Mouse (Mus musculus): ENCODE data around the gene Golph3l.
"Not testable (repeated sequence)": the region's sequence is repeated elsewhere in the genome, so short reads cannot be mapped to it uniquely, and the experiment has no call there.

The Golph3l gene

DNA sequence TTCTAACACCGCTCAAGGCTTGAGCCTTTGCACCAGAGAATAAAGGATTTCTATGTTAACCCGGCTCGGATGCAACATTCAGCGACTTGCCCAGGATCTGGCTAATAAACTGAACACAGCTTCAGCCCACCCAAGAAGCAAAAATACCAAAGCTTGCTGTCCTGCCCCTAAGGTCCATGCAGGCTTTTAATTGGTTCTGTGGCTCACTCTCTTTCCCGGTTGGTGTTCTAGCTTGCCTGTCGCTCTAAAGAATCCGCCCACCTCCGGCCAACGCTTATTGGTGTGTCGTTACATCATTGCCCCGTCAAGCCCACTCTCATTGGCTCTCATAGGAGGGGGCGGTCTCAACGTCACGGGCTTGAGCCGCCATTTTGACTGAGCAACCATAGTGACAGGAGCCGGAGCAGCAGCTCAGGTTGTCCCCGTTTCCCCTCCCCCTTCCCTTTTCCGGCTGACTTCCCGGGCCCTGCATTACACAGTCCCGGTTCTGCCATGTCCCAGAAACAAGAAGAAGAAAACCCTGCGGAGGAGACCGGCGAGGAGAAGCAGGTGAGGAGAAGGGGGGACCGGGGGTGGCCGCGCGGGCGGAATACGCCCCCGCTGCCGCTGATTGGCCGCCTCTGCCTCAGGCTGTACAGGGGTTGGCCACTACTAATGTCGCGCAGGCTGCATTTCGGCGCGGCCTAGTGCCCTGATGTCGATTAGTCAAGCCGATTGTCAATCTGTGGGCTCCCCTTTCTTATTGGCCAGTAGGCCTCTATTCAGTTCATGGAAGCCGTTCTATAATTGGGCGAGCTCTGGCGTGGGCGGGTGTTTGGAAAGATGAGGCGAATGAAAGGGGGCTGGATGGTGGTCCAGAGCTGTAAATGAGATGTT, 36.1 kb downstream of the Golph3l start, which contains the start of gene Ensa:
Ensa (plus strand) TSS at position 366 of the 876 bp plus-strand sequence.
- DNase-seq (ENCODE audit: low spot score in 2 of 2), result peak; percentile 94 to 95

DNA sequence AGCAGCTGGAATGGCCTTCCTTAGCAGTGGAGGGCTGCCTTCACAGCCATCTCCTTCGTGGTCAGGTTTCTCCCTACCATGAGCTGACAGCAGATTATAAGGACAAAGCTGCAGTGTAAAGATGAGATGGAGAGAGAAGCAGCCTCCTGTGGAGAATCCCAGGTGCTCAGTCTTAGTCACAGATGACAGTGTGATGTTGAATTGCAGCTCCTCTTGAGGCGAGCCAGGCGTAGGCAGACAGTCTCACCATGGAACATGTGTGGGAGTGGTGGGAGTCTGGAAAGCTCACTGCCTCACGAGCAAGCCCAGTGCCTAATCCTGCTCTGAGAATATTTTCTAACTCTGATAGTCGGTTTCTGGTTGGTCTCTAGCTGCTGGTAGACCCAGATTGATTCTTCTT, 39.0 kb downstream of the Golph3l start:
- DNase-seq (ENCODE audit: low spot score in 2 of 2), result peak; percentile 36 to 45

DNA sequence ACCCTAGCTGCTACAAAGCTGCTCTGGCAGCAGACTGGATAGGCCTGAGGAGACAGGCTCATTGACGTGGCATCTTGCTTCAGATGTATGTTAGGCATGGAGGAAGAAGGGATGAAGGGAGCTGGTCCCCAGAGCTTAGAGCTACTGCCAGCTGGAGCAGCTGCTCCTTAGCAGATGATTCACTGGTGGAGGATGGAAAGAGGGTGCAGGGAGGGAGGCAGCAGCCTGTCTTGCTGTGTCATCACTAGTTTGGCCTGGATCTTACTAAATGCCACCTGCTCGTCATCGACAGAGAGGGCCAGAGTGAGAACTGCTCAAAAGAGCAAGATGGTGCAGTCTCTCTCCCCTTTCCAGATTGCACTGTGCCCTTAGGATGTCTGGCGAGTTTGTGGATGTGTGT, 41.0 kb downstream of the Golph3l start:
- peak; percentile 30 to 52 for DNase-seq (ENCODE audit: low spot score in 2 of 2)

DNA sequence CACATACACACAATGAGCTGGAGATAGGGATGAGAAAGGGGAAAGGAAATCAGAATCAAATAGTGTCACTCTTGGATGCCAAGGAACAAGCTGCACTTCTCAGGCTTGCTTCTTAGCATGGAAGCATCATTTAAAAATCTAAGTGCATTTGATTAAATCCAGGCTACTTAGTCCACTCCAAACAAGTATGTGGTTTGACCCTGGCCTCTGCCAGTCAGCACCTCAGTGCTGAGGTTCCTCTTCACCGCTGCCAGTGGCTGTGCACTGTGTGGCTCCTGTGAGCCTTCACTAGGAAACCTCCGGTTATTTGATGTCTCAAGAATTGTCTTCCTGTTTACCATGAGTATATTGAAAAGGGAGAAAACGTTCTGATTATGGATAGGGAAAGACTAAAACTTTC, 42.1 kb downstream of the Golph3l start:
- DNase-seq (ENCODE audit: low spot score in 2 of 2), result no peak

DNA sequence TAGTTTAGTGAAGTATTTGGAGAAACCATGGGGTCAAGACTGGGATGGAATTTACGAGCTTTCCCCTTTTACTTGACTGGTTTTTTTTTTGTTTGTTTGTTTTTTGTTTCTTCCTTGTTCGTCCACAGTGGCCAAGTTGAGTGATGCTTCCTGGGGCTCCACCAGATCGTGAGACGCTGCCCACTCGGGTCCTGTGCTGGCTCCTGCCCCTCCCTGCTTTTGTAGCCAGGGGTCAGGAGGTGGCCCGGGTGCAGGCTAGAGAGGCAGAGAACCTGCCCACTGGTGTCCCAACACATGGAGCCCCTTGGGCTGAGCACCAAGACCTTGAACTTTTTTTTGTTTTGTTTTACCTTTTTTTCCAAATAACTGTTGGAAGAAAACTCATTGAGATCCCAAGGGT, 42.6 kb downstream of the Golph3l start:
- DNase-seq (ENCODE audit: low spot score in 2 of 2), result no peak

DNA sequence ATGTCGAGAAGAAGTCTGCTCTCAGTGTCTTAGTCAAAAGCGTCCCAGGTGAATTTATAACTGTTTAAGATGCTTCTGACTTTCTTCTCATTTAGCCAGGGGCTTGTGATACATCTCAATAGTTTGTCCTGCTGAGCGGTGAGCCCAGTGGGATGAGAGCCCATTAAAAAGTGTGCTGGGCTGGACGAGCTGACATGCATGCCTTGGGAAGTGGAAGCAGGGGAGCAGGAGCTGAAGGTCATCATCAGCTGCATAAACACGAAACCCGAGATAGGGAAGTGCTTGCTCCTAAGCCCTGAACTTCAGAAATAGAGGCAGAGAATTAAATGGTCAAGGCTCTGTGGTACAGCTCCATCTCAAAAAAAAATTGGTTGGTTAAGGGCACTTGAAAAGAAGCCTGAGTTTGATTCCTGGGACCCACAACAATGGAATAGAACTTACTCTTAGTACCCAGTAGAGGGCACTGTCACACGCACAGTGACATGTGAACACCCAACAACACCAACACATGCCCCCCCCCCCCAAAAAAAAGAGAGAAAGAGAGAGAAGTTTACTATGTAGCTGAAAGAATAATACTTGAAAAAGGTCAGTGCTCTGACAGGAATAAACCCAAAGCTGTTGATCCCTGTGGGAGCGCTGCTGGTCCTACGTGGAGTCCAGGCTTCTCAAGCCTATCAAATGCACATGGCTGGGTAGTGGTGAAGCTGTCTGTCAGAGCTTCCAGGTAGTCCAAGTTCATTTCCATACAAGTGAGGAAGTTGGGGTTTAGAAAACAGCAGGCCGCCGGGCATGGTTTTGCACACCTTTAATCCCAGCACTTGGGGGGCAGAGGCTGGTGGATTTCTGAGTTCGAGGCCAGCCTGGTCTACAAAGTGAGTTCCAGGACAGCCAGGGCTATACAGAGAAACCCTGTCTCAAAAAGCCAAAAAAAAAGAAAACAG, 44.2 kb downstream of the Golph3l start:
- DNase-seq (ENCODE audit: low spot score in 2 of 2), result no peak

DNA sequence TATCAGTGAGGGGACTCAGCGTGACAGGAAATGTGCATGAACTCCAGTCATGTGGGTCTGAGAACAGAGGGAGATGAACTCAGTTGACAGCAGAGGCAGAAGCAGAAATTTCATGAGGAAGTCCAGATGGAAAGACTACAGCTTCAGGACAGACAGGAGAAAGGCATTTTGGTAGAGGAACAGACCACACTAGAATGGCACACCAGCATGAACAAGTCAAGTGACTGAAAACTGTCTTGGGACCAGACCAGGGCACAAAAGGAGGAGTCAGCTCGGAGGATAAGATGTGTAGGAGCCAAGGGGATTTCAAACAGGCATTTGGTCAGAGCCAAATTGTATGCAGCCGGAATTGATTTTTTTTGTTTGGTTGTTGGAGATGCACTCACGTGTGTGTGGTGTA, 46.9 kb downstream of the Golph3l start:
- DNase-seq (ENCODE audit: low spot score in 2 of 2), result no peak

DNA sequence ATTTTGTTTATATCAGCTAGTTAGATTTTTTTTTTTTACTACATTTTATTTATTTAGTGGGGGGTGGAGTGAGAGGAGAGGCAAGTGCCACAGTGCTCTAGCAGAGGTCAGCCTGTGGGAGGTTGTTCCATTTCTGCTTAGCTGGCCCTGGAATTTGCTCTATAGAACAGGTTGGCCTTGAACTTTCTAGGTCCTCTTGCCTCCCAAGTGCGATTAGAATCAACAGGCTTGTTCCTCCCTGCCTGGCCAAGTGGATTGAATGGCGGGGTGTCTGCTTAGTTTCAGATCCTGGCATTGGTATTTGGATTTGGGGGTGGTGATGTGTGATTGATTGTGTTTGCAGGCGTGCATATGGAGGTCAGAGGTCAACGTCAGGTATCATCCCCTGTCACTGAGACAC, 47.3 kb downstream of the Golph3l start:
- no peak for DNase-seq (ENCODE audit: low spot score in 2 of 2)

DNA sequence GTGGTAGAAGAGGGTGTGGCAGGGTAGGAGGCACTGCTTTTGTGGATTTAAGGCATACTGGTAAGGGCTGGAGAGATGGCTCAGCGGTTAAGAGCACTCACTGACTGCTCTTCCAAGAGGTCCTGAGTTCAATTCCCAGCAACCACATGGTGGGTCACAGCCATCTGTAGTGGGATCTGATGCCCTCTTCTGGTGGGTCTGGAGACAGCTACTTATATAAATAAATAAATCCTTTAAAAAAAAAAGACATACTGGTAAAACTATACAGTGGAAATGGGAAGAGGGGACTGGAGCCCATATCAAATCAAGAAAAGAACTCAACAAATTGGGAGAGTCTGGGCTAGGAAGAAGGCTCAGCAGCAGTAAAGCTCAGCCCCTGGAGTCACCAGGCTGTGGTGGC, 51.0 kb downstream of the Golph3l start:
- no peak for DNase-seq (ENCODE audit: low spot score in 2 of 2)

DNA sequence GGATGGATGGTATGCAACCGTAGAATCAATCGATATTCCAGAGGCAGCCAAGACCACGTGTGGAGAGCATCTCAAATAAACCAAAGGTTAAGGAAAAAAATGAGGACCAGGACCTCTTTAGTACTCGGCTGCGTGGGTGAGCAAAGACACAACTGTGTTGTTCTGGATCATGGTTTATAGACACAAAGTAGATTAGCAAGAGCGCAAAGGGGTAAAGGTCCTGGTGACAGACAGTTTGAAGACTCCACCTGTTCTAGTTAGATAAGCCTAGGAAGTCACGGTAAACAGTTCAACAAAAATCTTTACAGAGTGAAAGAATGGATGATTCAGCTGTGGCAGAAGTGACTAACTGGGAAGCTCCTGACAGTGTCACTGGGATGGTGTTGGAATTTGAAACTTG, 54.4 kb downstream of the Golph3l start:
- DNase-seq (ENCODE audit: low spot score in 2 of 2), result no peak

DNA sequence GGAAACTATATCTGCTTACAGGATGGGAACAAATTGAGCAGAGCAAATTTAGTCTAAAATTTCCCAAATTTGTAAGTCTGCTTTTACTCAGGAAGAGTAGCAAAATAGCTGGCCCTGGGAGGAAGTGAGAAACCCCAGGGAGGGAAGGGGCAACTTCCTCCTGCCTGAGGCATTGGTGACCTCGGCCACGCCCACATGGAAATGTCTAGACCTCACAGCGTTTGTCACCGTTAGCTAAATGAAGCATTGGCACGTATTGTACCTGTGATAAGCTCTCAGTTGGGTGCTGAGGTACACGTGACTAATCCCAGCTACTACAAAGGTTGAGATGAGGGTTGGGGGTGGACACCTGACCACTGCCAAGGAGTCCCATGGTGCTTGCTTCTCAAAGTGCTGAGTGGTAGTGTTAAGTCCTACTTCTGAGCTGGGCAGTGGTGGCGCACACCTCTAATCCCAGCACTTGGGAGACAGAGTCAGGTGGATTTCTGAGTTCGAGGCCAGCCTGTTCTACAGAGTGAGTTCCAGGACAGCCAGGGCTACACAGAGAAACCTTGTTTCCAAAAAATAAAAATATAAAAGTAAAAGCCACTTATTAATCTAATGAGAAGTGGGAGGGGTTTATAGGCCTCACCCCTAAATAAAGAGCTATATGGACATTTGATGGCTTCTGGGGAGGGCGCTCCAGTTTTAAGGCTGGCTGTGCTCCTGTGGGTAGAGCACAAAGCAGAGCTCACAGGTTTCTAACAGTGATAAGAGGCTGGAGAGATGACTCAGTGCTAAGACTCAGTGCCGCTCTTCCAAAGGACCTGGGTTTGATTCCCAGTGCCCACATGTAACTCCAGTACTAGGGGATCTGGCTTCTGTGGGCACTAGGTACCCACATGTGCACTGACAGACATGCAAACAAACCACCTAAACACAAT, 56.8 kb downstream of the Golph3l start:
- DNase-seq (ENCODE audit: low spot score in 2 of 2), result no peak

DNA sequence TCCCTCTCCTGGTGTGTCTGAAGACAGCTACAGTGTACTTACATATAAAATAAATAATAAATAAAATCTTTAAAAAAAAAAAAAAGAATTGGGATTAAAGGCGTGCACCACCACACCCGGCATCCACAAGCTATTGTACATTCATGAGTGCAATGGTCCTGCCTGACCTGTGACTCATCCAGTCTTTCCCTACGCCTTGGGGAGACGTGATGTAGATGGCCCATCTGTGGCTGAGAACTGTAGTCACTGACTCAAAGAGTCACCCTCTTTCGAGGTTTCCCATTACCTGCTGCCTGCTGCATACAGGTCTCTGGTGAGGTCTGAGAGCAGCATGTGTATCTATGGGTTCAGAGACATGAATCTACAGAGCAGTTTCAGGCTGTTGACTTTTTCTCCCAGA, 59.3 kb downstream of the Golph3l start:
- no peak for DNase-seq (ENCODE audit: low spot score in 2 of 2)

DNA sequence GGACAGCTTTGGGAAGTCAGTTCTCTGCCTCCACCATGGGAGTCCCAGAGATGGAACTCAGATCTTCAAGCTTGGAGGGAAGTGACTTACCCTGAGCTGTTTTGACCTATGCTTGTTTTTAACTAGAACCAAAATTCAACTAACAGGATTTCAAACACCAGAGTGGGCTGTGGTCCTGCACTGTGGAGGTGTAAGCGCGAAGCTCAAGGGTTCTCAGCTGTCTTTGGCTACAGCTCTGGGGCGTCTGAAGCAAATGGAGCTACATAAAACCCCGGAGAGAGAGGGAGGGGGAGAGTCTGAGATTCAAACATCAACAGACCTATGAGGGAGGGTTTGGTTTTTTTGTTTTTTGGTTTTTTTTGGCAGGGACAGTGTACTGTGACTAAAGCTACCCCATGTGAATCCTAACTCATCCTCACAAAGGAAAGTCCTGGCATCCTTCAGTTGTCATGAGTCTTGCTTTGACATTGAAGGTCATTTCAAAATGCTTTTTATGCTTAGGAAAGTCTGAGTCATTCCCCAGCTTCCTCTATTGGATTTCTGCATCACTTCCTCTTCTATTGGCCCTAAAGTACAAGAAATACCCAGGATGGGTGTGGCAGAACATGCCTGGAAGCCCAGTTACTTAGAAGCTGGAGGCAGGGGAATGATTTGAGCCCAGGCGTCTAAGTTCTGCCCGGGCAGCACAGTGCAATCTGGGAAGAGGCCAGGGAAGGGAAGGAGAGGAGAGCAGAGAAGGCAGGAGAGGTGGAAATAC, 61.7 kb downstream of the Golph3l start:
- no peak for DNase-seq (ENCODE audit: low spot score in 2 of 2)

DNA sequence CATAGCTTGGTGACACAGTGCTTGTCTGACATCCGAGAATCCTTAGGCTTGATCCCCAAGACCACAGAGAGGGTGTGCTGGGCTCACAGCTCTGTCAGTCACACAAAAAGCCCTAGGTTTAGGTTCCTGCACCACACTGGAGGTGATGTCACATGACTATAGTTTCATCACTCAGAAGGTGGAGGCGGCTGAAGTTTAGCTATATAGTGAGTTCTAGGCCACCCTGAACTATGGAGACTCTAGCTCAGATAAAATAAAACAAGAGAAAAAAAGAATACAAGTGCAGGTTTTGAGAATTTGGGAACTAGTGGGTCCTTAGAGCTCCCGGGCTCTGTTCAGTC, 62.3 kb downstream of the Golph3l start:
- no peak for DNase-seq (ENCODE audit: low spot score in 2 of 2)

DNA sequence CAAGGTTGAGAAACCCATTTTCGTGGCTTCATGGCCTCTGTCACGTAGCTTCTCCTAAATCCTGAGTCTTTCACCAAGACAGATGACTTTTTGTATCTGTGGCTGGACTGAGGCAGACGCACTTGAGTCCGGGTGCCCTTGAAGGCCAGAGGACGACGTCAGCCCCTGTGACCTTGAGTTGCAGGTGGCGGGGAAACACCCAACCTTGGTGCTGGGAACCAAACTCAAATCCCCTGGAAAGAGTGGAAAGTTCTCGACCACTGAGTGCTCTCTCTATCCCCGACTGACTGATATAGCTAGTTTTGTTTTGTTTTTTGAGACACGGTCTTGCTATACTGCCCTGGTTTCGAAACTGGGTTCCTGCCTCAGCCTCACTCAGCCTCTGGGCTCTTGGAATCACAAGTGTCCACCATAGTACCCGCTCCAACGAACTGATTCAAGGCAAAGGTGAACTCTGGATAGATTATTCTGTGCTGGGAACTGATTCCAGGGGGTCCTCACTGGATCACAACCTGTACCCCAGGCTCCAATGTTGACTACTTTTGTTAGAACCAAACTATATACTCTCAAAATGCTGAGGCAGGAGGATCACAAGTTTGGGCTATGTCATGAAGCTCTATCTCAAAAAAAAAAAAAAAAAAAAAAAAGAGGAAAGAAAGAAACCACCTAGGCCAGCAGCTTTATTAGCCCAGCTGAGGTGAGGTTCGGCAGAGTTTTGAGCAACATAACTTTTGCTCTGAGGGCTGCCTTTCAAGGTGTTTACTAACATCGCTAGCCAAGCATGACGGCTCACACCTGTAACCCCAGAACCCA, 62.9 kb downstream of the Golph3l start:
- no peak for DNase-seq (ENCODE audit: low spot score in 2 of 2)

DNA sequence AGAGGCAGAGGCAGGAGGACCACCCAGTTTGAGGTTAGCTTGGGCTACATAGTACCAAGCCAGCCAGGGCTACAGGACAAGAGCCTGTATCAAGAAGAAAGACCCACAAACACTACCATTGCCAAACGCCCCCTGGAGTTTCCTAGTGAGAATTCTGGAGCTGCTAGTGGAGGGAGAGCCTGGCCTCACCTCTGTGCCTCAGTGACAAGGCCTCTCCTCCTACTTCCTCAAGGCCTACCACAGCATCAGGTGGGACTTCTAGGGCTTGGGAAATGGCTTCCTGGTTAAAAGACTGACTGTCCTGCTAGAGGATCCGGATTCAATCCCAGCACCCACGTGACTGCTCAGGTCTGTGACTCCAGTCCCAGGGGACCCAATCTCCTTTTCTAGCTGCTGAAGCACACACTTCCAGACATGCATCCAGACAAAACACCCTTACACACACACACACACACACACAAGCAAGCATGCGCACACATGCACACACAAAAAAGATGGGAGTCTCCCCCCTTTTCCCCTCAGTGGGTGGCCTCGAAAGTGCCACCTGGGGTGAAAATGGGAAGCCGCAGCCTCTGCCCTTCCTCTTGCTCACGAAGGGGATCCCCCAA, 63.6 kb downstream of the Golph3l start:
- DNase-seq (ENCODE audit: low spot score in 2 of 2), result no peak

DNA sequence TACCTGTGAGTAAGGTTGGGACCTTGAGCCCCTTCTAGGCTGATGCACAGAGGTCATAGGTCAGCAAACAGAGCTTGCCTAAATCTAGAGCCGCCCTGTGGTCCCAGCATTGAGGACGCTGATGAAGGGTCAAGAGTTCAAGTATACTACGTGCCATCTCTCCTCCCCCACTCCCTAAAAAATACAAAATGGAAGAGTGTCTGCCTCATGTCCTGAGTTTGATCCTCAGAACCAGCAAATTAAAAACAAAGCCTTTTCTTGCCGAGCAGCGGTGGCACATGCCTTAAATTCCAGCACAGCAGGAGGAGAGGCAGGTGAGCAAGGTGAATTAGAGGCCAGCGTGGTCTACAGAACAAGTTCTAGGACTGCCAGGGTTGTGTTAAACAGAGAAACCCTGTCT, 64.1 kb downstream of the Golph3l start:
- DNase-seq (ENCODE audit: low spot score in 2 of 2), result no peak

DNA sequence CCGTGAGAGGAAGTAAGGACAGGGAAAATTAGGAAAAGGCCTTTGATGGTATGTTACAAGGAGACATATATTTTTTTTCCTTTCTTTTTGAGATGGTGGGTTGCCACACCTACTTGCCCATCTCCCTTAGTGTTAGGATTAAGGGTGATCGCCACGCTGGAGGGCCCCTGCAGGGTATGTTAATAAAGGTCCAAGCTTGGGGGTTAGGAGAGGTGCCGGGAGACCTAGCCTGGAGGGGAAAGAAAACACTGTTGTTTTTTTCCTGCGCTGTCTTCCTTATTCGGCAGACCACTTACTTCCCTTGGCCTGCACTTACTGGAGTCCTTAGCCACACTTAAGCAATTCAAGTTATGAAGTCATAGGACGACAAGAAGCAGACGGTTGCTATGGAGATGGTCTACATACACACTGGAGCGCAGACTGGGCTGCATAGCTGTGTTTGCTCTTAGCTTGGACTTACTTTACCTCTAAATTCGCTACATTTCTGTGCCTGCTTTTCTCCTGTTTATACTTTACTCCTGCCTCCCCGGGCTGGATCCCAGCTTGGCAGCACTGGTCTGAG, 64.8 kb downstream of the Golph3l start:
- DNase-seq (ENCODE audit: low spot score in 2 of 2), result no peak

DNA sequence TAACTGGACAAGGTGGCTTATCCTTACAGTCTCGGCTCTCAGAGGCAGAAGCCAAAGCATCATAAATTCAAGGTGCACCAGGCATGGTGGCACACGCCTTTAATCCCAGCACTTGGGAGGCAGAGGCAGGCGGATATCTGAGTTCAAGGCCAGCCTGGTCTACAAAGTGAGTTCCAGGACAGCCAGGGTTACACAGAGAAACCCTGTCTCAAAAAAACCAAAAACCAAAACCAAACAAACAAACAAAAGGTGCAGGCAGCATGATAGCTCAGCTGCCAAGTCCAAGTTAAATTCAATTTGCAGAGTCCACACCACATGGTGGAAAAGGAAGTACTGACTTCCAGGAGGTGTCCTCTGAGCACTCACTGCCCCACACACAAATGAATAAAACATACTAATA, 65.6 kb downstream of the Golph3l start:
- DNase-seq (ENCODE audit: low spot score in 2 of 2), result not testable (repeated sequence)

All from frontal cortex, postnatal 25 days (tissue).